Mouse (Mus musculus) megakaryocyte progenitor cell, adult 5-6 weeks (primary cell): ENCODE measurements at regions not wholly inside any gene's neighbourhood (a gene's known extent, or its start where the extent isn't known, plus 50 kb on each side); places are given as distances from the start of the nearest gene placed in this dataset.

ENCODE experiments used
- ATAC-seq: replicated peaks from 2 replicates; pipeline ENCODE4 v1.8.0; 2016; ENCODE audit warnings: mild to moderate bottlenecking, moderate TSS enrichment, inconsistent platforms; ENCODE audit not compliant: poor library complexity

GRCm38 (mm10) chr5:64461592-64461991, 305.5 kb downstream of the Tbc1d1 start:
- no peak for ATAC-seq

- no peak for ATAC-seq
Observed at GRCm38 (mm10) chr5:64462411-64462810, 306.3 kb downstream of the Tbc1d1 start.

DNA sequence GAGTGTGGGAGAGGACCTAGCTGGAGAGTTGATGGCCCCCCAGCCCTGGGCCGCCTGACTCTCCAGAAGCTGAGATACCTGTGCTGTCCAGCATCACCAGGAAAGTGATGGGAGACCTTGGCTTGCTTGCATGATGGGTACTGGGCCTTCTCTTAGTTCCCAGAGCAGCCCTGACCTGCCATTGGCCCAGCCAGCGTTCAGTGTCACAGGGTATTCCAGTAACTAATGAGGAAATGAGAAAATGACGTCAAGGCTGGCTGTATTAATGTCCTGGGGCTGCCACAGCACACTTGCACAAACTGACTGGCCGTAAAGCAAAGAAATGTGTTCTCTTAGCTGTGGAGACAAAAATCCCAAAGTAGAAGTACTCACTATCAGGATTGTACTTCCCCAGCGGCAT, 307.5 kb downstream of the Tbc1d1 start:
- no peak for ATAC-seq

- ATAC-seq: no peak
Observed at GRCm38 (mm10) chr5:64466320-64466719, 310.2 kb downstream of the Tbc1d1 start.

DNA sequence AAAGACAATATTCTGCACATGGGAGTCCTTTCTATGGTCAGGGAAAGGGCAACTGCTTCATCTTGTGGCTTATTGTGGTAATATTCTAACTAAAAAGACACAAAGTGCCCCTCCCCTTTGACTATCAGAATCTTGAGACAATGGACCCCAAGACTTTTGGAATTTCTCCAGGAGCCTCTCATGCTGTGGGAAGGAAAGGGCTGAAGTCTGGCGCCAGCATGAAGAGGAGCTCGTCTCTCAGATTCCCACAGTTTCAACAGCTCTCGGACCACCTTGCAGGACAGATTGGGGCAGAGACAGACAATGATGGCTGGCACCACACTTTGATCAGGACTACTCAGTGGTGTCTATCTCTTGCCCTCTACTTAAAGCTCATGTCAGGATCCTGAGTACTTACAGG, 311.8 kb downstream of the Tbc1d1 start:
- ATAC-seq: no peak

DNA sequence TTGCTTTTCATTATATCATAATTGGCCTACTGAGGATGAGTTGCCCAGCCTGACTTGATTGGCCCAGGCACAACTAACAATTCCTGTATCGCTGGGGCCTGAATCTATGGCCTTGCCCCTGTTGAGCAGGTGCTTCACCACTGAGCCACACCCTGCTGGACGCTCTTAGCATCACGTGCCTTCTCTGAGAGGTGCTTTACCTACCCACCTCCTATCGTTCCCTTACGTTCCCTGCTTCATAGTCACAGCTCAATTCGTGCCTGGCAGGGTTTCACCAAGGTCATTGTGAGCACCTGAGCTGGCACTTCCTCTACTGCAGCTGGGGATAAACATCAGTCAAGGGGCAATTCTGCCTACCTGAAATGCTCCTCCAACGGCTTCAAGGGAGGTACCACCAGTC, 312.2 kb downstream of the Tbc1d1 start:
- no peak for ATAC-seq

DNA sequence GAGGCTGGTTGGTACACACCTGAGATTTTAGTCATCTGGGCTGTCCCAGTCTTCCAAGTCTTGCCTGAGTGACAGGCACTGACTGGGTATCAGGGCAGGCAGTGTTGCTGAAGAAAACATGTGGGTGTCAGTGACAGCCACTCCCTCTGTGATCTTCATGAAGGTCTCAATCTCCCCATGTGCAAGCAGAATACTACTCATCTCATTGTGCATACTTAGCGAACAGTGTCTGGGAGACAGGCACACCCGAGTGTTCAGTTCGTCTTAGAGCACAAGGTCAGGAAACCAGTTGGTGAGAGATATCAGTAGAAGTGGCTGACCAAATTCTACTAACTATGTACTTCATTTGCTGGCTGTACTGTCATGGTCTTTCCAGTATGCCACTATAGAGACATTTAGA, 315.9 kb downstream of the Tbc1d1 start:
- no peak for ATAC-seq

- no peak for ATAC-seq
Observed at GRCm38 (mm10) chr5:64472415-64472814, 316.3 kb downstream of the Tbc1d1 start.

GRCm38 (mm10) chr5:64474868-64475267, 318.8 kb downstream of the Tbc1d1 start:
- ATAC-seq: no peak

DNA sequence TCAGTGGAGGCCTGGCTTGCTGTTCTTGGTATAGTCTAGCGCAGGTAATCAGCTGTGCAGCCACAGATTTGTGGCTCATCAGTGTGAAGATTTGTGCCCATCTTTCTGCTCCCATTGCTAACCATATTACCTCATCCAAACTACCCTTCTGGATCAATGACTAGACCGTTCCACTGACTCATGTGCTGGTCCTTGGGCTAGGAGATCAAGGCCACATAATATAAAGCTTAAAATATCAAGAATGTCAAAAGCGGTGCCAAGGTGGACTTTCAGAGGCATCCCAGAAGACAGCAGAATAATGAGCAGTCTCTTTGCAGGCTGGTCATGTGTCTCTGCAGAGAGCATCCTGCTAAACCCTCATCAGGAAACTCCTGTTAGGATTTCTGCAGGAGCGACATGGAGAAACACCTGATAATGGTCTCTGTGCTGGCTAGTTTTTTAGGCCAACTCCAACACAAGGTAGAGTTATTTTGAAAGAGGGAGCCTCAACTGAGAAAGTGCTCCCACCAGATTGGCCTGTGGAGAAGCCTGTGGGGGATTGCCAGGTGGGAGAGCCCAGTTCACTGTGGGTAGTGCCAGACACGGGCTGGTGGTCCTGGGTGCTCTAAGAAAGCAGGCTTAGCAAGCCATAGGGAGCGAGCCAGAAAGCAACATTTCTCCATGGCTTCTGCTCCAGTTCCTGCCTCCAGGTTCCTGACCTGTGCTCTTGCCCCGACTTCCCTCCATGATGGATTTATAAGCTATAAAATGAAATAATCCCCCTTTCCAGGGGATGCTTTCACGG, 319.8 kb downstream of the Tbc1d1 start:
- ATAC-seq: no peak

- ATAC-seq: no peak
Observed at GRCm38 (mm10) chr5:64476641-64477369, 320.7 kb downstream of the Tbc1d1 start.

- no peak for ATAC-seq
Observed at GRCm38 (mm10) chr5:64478143-64478542, 322.0 kb downstream of the Tbc1d1 start.

DNA sequence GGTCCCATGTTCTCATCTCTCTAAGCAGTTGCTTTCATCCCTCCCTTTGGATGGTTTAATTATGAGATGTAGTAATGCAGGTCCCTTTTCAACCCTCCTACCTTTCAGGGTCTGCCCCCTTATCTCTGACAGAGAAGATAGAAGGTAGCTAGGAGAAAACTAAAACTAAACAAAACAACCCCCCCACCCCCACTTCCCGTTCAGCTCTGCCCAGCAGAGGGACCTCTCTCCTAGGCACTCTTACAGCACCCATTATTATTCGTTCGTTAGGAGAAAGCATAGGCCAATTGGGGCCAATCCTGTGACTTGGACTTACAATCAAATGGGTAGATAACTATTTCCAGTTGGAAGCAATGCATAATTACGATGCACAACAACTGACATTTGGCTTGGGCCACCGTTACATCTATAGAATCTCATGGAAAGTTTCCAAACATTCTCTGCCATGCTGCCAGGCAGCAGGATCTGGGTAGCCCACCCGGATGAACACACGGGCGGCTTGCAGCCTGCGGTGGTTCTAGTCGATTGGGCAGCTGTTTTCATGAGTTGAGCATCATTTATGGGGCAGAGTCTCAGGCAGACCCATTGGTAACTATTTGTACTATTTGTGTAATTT, 322.6 kb downstream of the Tbc1d1 start:
- no peak for ATAC-seq

DNA sequence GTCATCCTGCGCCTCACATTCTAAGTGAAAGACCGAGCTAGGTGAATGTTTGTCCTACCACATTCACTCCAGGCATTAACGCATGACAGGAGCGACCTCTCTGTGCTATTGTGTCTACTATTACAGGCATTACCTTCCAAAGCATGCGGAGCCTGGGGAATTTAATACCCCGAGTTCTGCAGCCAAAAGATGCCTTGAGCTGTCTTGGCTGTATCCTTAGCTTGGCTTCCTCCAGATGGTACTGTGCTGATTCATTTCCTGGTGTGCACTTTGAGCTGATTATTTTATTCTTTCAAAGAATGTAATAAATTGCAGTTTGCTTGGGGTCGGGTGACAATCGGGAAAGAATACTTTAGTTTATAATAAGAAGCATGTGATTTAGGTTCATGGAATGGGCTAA, 323.2 kb downstream of the Tbc1d1 start:
- ATAC-seq: no peak

- no peak for ATAC-seq
Observed at GRCm38 (mm10) chr5:64485043-64485442, 318.1 kb upstream of the Klf3 start.

DNA sequence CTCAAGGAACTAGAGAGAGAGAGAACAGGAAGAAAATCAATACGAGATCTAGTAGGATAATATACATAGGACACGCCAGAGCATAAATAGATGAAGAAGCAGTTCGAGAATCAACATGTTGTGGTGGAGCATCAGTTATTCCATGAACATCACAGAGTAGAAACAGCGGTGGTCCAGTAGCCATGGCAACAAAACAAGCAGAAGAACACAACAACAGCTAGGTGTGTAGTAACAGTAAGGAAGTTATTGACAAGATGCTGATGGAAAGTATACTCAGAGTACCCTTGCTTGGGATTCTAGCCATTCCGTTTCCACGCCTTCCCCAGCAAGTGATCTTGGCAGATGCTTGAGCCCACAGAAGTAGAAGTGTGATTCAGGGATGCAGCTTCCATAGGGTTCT, 317.3 kb upstream of the Klf3 start:
- ATAC-seq: no peak

GRCm38 (mm10) chr5:64486761-64487160, 316.4 kb upstream of the Klf3 start:
- ATAC-seq: no peak

GRCm38 (mm10) chr5:64487698-64488398, 315.3 kb upstream of the Klf3 start:
- peak; percentile 85 for ATAC-seq

GRCm38 (mm10) chr5:64489656-64490444, 313.3 kb upstream of the Klf3 start:
- no peak for ATAC-seq

GRCm38 (mm10) chr5:64490445-64490950, 312.7 kb upstream of the Klf3 start:
- peak; percentile 36; the same call in 1 of the 2 replicates for ATAC-seq
